Mouse (Mus musculus) erythroblast, adult 5-6 weeks (primary cell): ENCODE data around the gene Gcnt3. TPM values are rescaled to one million over a fixed set of nuclear protein-coding genes. Genes with fewer than 3 reads are reported as not detected.

ENCODE experiments used
- ATAC-seq: replicated peaks from 2 replicates; pipeline ENCODE4 v1.8.0; 2016; ENCODE audit warnings: moderate number of reproducible peaks, mild to moderate bottlenecking, moderate TSS enrichment, inconsistent platforms; ENCODE audit not compliant: poor library complexity, low FRiP score, severe bottlenecking
- total RNA-seq, 2 experiments: library from RNA; stranded (forward) in 1 of 2; stranded (reverse) in 1 of 2; fragments of 150-400 nt in 1 of 2; fragments of 200-764, 138-1000 nt in 1 of 2; gene quantifications; 2 replicates each; pipeline versions ENCODE4 v1.2.3 to v1.2.4; 2015 to 2017; ENCODE audit warnings: low replicate concordance in 2 of 2

Gcnt3 gene
- total RNA-seq (2015; ENCODE audit: low replicate concordance) (not detected in 2 replicates), total RNA-seq (2017; ENCODE audit: low replicate concordance) (not detected in 2 replicates)

GRCm38 (mm10) chr9:70037988-70038387 lies at the start of gene Gcnt3:
Gcnt3 (minus strand) TSS chr9:70038088.
- ATAC-seq: no peak

DNA sequence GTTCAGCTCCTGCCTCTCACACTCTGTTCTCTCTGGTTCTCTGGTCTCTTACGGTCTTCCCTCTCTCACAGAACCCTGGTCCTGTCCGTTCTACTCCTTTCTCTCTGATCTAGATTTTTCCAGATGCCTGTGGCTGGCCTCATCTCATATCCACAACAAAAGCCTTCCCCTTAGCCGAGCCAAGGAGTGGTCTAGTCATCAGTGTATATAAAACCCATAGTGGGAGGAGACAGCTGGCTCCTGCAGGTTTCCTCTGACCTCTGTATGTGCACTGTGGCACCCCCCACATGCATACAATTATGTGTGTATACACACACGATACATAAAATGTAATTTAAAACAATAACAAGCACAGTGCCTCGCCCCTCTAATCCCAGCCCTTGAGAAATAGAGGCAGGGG lies 49.5 kb upstream of the Gcnt3 start:
- ATAC-seq: no peak

- ATAC-seq: no peak
These were observed 48.2 kb upstream of the Gcnt3 start for GRCm38 (mm10) chr9:70086091-70086490.

- no peak for ATAC-seq
These were observed 46.2 kb upstream of the Gcnt3 start for GRCm38 (mm10) chr9:70084107-70084506.

DNA sequence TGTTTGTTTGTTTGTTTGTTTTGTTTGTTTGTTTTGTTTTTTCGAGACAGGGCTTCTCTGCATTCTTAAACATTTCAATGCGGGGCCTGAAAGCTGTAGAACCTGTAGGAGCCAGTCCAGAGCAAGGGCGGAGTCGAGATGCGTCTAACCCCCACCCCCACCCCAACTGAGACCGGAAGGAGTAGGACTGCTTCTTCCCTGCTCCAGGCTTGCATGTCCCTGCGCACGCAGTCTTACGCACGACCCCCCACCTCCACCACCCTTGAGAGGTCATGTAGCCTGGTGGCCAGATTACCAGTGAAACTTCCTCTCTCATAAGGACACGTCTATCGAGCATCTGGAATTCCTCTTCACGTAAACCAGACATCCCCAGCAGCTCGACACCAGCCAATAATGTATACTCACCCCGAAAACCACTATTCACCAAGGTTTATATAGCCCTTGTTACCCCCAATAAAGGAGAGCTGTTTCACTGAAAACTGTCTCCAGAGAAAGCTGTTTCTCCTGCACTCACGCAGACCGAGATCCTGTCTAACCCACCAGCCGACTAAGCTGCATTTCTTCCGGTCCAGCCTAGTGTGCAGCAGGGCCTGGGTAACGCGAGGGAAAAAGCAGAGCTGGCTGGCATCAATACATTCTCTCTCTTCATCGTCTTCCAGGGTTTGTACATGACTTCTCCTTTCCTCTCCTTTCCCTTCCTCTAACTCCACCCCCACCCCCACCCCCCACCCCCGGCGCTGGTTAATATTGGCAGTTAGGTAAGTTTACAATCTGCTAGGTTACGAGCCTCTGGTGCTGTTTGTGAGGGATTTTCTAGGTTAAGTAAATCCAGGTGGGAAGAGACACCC lies 44.7 kb upstream of the Gcnt3 start:
- ATAC-seq: no peak

- no peak for ATAC-seq
These were observed 43.9 kb upstream of the Gcnt3 start for GRCm38 (mm10) chr9:70081767-70082166.

GRCm38 (mm10) chr9:70080976-70081375 lies 43.1 kb upstream of the Gcnt3 start:
- no peak for ATAC-seq

GRCm38 (mm10) chr9:70080027-70080800 lies 42.3 kb upstream of the Gcnt3 start:
- no peak for ATAC-seq

GRCm38 (mm10) chr9:70078034-70078433 lies 40.1 kb upstream of the Gcnt3 start:
- no peak for ATAC-seq

DNA sequence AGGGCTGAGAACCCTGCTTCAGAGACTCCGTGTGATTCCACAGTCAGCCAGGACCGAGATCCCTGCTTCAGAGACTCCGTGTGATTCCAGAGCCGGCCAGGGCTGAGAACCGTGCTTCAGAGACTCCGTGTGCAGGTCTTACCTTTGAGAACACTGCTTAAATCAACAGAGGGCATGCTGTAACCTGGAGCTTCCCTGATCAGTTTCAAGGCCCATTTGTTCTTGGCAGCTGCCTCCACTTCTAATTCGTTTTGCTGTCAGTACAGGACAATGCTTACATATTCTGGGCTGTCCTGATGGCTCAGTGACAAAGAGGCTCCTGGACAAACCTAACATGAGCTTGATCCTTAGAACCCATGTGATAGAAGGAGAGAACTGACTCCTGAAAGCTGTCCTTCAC lies 39.3 kb upstream of the Gcnt3 start:
- ATAC-seq: no peak

- no peak for ATAC-seq
These were observed 34.5 kb upstream of the Gcnt3 start for GRCm38 (mm10) chr9:70072387-70072786.

- ATAC-seq: no peak
These were observed 32.1 kb upstream of the Gcnt3 start for GRCm38 (mm10) chr9:70069961-70070435.

DNA sequence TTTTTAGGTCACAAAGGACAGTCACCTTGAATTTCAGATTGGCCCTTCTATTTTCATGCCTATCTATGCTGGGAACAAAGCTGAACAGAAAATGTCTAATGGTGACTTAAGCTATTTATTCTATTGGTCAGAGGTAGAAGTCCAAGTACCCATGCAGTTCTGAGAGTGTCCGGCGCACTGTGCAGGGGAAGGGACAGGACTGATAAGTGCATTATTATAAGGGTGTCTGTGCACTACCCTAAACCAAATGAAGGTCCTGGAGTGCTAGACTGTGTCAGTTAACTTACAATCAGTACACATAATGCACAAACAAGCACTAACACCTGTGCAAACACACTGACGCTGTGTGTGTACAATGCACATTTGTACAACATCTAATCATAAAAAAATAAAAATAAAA lies 29.6 kb upstream of the Gcnt3 start:
- ATAC-seq: no peak

- no peak for ATAC-seq
These were observed 24.1 kb upstream of the Gcnt3 start for GRCm38 (mm10) chr9:70062012-70062411.

- ATAC-seq: no peak
These were observed 15.5 kb upstream of the Gcnt3 start for GRCm38 (mm10) chr9:70053411-70053810.

GRCm38 (mm10) chr9:70052730-70053129 lies 14.8 kb upstream of the Gcnt3 start:
- ATAC-seq: no peak

- ATAC-seq: no peak
These were observed 12.0 kb upstream of the Gcnt3 start for GRCm38 (mm10) chr9:70049839-70050238.

GRCm38 (mm10) chr9:70049416-70049783 lies 11.5 kb upstream of the Gcnt3 start:
- ATAC-seq: no peak

DNA sequence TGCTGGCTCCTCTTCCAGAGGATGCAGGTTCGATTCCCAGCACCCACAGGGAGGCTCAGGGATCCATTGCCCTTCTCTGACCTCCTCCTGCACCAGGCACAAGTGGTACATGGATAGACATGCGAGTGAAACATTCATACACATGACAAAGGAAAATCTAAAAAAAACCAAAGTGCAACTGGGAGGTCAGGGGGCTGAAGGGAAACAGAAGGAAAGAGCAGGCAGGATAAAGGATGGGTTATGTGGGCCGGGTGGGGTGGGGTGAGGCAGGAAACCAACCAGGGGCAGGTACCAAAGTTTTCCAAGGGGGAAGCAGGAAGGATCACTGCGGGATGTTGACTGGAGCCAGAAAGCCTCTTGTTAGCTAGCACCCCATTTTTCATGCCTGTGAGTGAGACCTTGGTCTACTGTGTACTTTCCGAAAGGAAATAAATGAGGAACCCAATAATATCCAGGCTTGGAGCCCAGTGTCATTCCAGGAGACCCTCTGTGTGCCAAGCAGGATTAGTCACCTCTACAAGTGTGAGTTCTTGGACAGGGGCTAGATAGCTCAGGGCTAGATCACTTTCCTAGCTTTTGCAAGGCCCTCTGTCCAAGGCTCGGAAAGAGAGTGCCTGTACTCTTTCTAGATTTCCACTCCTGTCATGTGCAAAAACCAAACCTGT lies 11.0 kb upstream of the Gcnt3 start:
- no peak for ATAC-seq

DNA sequence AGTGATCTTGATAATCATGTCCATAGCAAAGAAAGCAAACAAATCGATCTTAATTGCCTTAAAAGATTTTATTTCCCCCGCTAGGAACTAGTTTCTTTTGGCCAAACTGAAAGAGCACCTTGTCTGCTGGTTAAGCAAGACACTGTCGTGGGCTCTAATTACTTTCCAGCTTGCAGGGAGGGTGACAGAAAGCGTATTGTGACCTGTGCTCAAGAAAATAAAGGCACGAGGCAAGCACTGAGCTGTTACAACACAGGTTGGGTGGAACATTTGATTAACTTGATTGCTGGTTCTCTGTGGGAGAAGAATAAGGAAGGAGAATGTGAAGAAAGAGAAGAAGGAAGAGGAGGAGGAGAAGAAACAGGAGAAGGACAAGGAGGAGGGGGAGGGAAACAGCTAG lies 10.4 kb upstream of the Gcnt3 start:
- no peak for ATAC-seq
